In genomic region chr16:18249364-18249967, GRCm38 (mm10) we compare ENCODE assay signal across 8 mouse cellular contexts. TPM values are rescaled to one million over a fixed set of nuclear protein-coding genes. Genes with fewer than 3 reads are reported as not detected.
A peak's percentile ranks its signal among the peaks of the same experiment; 100 is the strongest.
DNase-seq lines count a peak whose midpoint lies in the region; ATAC-seq and TF ChIP-seq lines count a peak whose summit lies in the region.

No protein-coding gene starts in this region.

- H3K4me3 ChIP-seq in cerebellum, adult 2 months (replicated peaks; ENCODE audit: insufficient read depth, low read depth, low read length), result peak overlapping the region; percentile 85
- peak overlapping the region; percentile 95 for H3K4me3 ChIP-seq in intestine, embryonic 16.5 days (ENCODE audit: low read length)
- H3K4me3 ChIP-seq in liver, adult 2 months (ENCODE audit: insufficient read depth, low read depth, low read length), result peak overlapping the region; percentile 78
- peak overlapping the region; percentile 69 for H3K4me3 ChIP-seq in midbrain, embryonic 16.5 days (ENCODE audit: low read depth, low read length)
- peak overlapping the region; percentile 68 for H3K4me3 ChIP-seq in stomach, embryonic 14.5 days (ENCODE audit: low read depth, low read length)

- peaks cover 10% of the 10 kb centered on the region; the same call in 1 of the 2 replicates for H3K79me2 ChIP-seq in liver, adult 2 months (ENCODE audit: control insufficient read depth, insufficient read depth, low read length)

- no peak for TF ChIP-seq CTCF in cerebellum, adult 2 months (IDR thresholded peaks at IDR 0.05; ENCODE audit: borderline replicate concordance, insufficient read depth, low read depth, low read length)
- no peak for TF ChIP-seq CTCF in liver, adult 2 months (IDR thresholded peaks at IDR 0.05; ENCODE audit: low read depth, low read length)

- WGBS in cerebellum, adult 2 months, result 1% methylated on average over 27 of the region's 27 CpGs
- WGBS in intestine, embryonic 16.5 days, result 2% methylated on average over 27 of the region's 27 CpGs
- WGBS in liver, adult 2 months, result 3% methylated on average over 27 of the region's 27 CpGs
- 7% methylated on average over 27 of the region's 27 CpGs for WGBS in midbrain, embryonic 16.5 days
- WGBS in stomach, embryonic 14.5 days, result 4% methylated on average over 27 of the region's 27 CpGs

- peak overlapping the region; percentile 62; the same call in 1 of the 2 replicates for H3K27ac ChIP-seq in cerebellum, adult 2 months (ENCODE audit: insufficient read depth, low read length)
- H3K27ac ChIP-seq in intestine, embryonic 16.5 days (ENCODE audit: low read length), result peak overlapping the region; percentile 92
- peak overlapping the region; percentile 26; the same call in 1 of the 2 replicates for H3K27ac ChIP-seq in liver, adult 2 months (replicated peaks; ENCODE audit: insufficient read depth, low read depth, low read length)
- peak overlapping the region; percentile 93 for H3K27ac ChIP-seq in midbrain, embryonic 16.5 days (ENCODE audit: low read length)
- H3K27ac ChIP-seq in stomach, embryonic 14.5 days (ENCODE audit: low read length), result peak overlapping the region; percentile 94

- peak overlapping the region; percentile 95 for H3K4me2 ChIP-seq in intestine, embryonic 16.5 days (ENCODE audit: low read depth, low read length)
- H3K4me2 ChIP-seq in midbrain, embryonic 16.5 days (ENCODE audit: low read length), result peak overlapping the region; percentile 93
- peak overlapping the region; percentile 95 for H3K4me2 ChIP-seq in stomach, embryonic 14.5 days (replicated peaks; ENCODE audit: low read depth, low read length)

- peak; percentile 20; the same call in 1 of the 2 replicates for ATAC-seq in intestine, embryonic 16.5 days
- peak; percentile 18; the same call in 1 of the 2 replicates for ATAC-seq in midbrain, embryonic 16.5 days
- no peak; the same call in 1 of the 2 replicates for ATAC-seq in stomach, embryonic 14.5 days (ENCODE audit: insufficient number of reproducible peaks, insufficient read depth, low FRiP score, low read depth)

- peak; percentile 77 for DNase-seq in layer of hippocampus, adult 9-11 months
- DNase-seq in layer of hippocampus, adult 18-20 months (ENCODE audit: low spot score in 2 of 2), result no peak
- DNase-seq in cerebellum, adult 2 months, result peak; percentile 61 to 64
- DNase-seq in forelimb bud, embryonic 11.5 days (ENCODE audit: low read depth, low spot score), result peak; percentile 35
- DNase-seq in liver, adult 2 months (ENCODE audit: extremely low read depth, low read depth, low spot score), result peak; percentile 25

- peaks cover 7% of the 10 kb centered on the region for H3K4me1 ChIP-seq in cerebellum, adult 2 months (ENCODE audit: control insufficient read depth, insufficient read depth, low read length)
- H3K4me1 ChIP-seq in intestine, embryonic 16.5 days (ENCODE audit: control insufficient read depth, insufficient read depth, low read length), result peaks cover 34% of the 10 kb centered on the region
- H3K4me1 ChIP-seq in liver, adult 2 months (ENCODE audit: control insufficient read depth, insufficient read depth, low read length), result peaks cover 9% of the 10 kb centered on the region
- H3K4me1 ChIP-seq in midbrain, embryonic 16.5 days (ENCODE audit: control insufficient read depth, insufficient read depth, low read length), result peaks cover 35% of the 10 kb centered on the region
- peaks cover 27% of the 10 kb centered on the region for H3K4me1 ChIP-seq in stomach, embryonic 14.5 days (ENCODE audit: control insufficient read depth, insufficient read depth, low read length)

- TF ChIP-seq POLR2A in cerebellum, adult 2 months (IDR thresholded peaks at IDR 0.05; ENCODE audit: borderline replicate concordance, insufficient read depth, low read length), result no peak
- TF ChIP-seq POLR2A in liver, adult 2 months (IDR thresholded peaks at IDR 0.05; ENCODE audit: extremely low read depth, insufficient read depth, low read length), result no peak

- H3K9me3 ChIP-seq in intestine, embryonic 16.5 days (ENCODE audit: control insufficient read depth, low read length), result no peaks in the 10 kb centered on the region
- H3K9me3 ChIP-seq in midbrain, embryonic 16.5 days (replicated peaks; ENCODE audit: control insufficient read depth, low read length, poor library complexity, severe bottlenecking), result no peaks in the 10 kb centered on the region
- H3K9me3 ChIP-seq in stomach, embryonic 14.5 days (ENCODE audit: control insufficient read depth, low read depth, low read length), result no peaks in the 10 kb centered on the region

- H3K27me3 ChIP-seq in cerebellum, adult 2 months (ENCODE audit: control insufficient read depth, insufficient read depth, low read length), result no peaks in the 10 kb centered on the region
- H3K27me3 ChIP-seq in intestine, embryonic 16.5 days (replicated peaks; ENCODE audit: control insufficient read depth, insufficient read depth, low read length), result no peaks in the 10 kb centered on the region
- no peaks in the 10 kb centered on the region for H3K27me3 ChIP-seq in liver, adult 2 months (ENCODE audit: control insufficient read depth, insufficient read depth, low read length)
- H3K27me3 ChIP-seq in midbrain, embryonic 16.5 days (ENCODE audit: control insufficient read depth, insufficient read depth, low read depth, low read length), result no peaks in the 10 kb centered on the region
- no peaks in the 10 kb centered on the region for H3K27me3 ChIP-seq in stomach, embryonic 14.5 days (ENCODE audit: control insufficient read depth, insufficient read depth, low read length)

- peak overlapping the region; percentile 88 for H3K9ac ChIP-seq in intestine, embryonic 16.5 days (ENCODE audit: low read depth, low read length)
- H3K9ac ChIP-seq in liver, adult 2 months (ENCODE audit: low read depth, low read length), result peak overlapping the region; percentile 83
- peak overlapping the region; percentile 84 for H3K9ac ChIP-seq in midbrain, embryonic 16.5 days (ENCODE audit: low read depth, low read length)
- H3K9ac ChIP-seq in stomach, embryonic 14.5 days (replicated peaks; ENCODE audit: low read depth, low read length), result peak overlapping the region; percentile 90

- peaks cover 33% of the 10 kb centered on the region for H3K36me3 ChIP-seq in intestine, embryonic 16.5 days (ENCODE audit: control insufficient read depth, insufficient read depth, low read length)
- H3K36me3 ChIP-seq in liver, adult 2 months (ENCODE audit: control insufficient read depth, insufficient read depth, low read length), result peaks cover 26% of the 10 kb centered on the region
- H3K36me3 ChIP-seq in midbrain, embryonic 16.5 days (ENCODE audit: control insufficient read depth, insufficient read depth, low read length), result peaks cover 34% of the 10 kb centered on the region
- H3K36me3 ChIP-seq in stomach, embryonic 14.5 days (ENCODE audit: control insufficient read depth, insufficient read depth, low read length), result peaks cover 63% of the 10 kb centered on the region

RNA-seq across cellular contexts. Expression of gene Ranbp1, which starts 0.9 kb away (rescaled TPM):
- 10 to 100 TPM; 88.9 to 95.6 TPM for total RNA-seq in layer of hippocampus, adult 18-20 months (2021)
- 96.2 and 104 TPM in 2 replicates for polyA plus RNA-seq in cerebellum, adult 2 months (2012; rRNA removed)
- polyA plus RNA-seq in intestine, embryonic 16.5 days (2015; fragmentation: Nextera tagmentation; extraction: Ambion mirVana), result 419 and 484 TPM in 2 replicates
- total RNA-seq in liver, adult 2 months (2014; rRNA removed), result 37.0 and 40.9 TPM in 2 replicates
- 32.1 and 39.5 TPM in 2 replicates for polyA plus RNA-seq in liver, adult 2 months (2012; rRNA removed)
- polyA plus RNA-seq in midbrain, embryonic 16.5 days (2015; fragmentation: Nextera tagmentation; extraction: Ambion mirVana), result 359 and 384 TPM in 2 replicates
- polyA plus RNA-seq in stomach, embryonic 14.5 days (2014; fragmentation: Nextera tagmentation; extraction: Ambion mirVana), result 613 and 635 TPM in 2 replicates

RNA-seq across cellular contexts. Expression of gene Trmt2a, which starts 1.0 kb away (rescaled TPM):
- total RNA-seq in layer of hippocampus, adult 18-20 months (2021), result 10 to 100 TPM; 50.7 to 53.0 TPM
- polyA plus RNA-seq in cerebellum, adult 2 months (2012; rRNA removed), result 96.0 and 99.5 TPM in 2 replicates
- polyA plus RNA-seq in intestine, embryonic 16.5 days (2015; fragmentation: Nextera tagmentation; extraction: Ambion mirVana), result 90.8 and 107 TPM in 2 replicates
- 12.8 and 14.6 TPM in 2 replicates for total RNA-seq in liver, adult 2 months (2014; rRNA removed)
- polyA plus RNA-seq in liver, adult 2 months (2012; rRNA removed), result 15.8 and 19.4 TPM in 2 replicates
- polyA plus RNA-seq in midbrain, embryonic 16.5 days (2015; fragmentation: Nextera tagmentation; extraction: Ambion mirVana), result 105 and 106 TPM in 2 replicates
- 79.1 and 80.2 TPM in 2 replicates for polyA plus RNA-seq in stomach, embryonic 14.5 days (2014; fragmentation: Nextera tagmentation; extraction: Ambion mirVana)

RNA-seq across cellular contexts. Expression of gene Gm49776, which starts 8.7 kb away (rescaled TPM):
- total RNA-seq in layer of hippocampus, adult 18-20 months (2021), result not detected
- polyA plus RNA-seq in cerebellum, adult 2 months (2012; rRNA removed), result 0.47 TPM in 1 of 2 replicates, not detected in the other
- polyA plus RNA-seq in intestine, embryonic 16.5 days (2015; fragmentation: Nextera tagmentation; extraction: Ambion mirVana), result 1.7 TPM in 1 of 2 replicates, not detected in the other
- total RNA-seq in liver, adult 2 months (2014; rRNA removed), result not detected in 2 replicates
- not detected in 2 replicates for polyA plus RNA-seq in liver, adult 2 months (2012; rRNA removed)
- not detected in 2 replicates for polyA plus RNA-seq in midbrain, embryonic 16.5 days (2015; fragmentation: Nextera tagmentation; extraction: Ambion mirVana)
- polyA plus RNA-seq in stomach, embryonic 14.5 days (2014; fragmentation: Nextera tagmentation; extraction: Ambion mirVana), result not detected in 2 replicates

RNA-seq across cellular contexts. Expression of gene Zdhhc8, which starts 14.5 kb away (rescaled TPM):
- total RNA-seq in layer of hippocampus, adult 18-20 months (2021), result 10 to 100 TPM; 69.4 to 75.9 TPM
- polyA plus RNA-seq in cerebellum, adult 2 months (2012; rRNA removed), result 74.0 and 85.3 TPM in 2 replicates
- 4.1 TPM in 2 replicates for polyA plus RNA-seq in intestine, embryonic 16.5 days (2015; fragmentation: Nextera tagmentation; extraction: Ambion mirVana)
- total RNA-seq in liver, adult 2 months (2014; rRNA removed), result 1.2 and 1.3 TPM in 2 replicates
- polyA plus RNA-seq in liver, adult 2 months (2012; rRNA removed), result 10.9 and 12.3 TPM in 2 replicates
- 13.8 and 17.9 TPM in 2 replicates for polyA plus RNA-seq in midbrain, embryonic 16.5 days (2015; fragmentation: Nextera tagmentation; extraction: Ambion mirVana)
- polyA plus RNA-seq in stomach, embryonic 14.5 days (2014; fragmentation: Nextera tagmentation; extraction: Ambion mirVana), result 9.8 and 11.1 TPM in 2 replicates

RNA-seq across cellular contexts. Expression of gene Ccdc188, which starts 31.8 kb away (rescaled TPM):
- not detected for total RNA-seq in layer of hippocampus, adult 18-20 months (2021)
- not detected in 2 replicates for polyA plus RNA-seq in cerebellum, adult 2 months (2012; rRNA removed)
- not detected in 2 replicates for polyA plus RNA-seq in intestine, embryonic 16.5 days (2015; fragmentation: Nextera tagmentation; extraction: Ambion mirVana)
- total RNA-seq in liver, adult 2 months (2014; rRNA removed), result not detected in 2 replicates
- not detected in 2 replicates for polyA plus RNA-seq in liver, adult 2 months (2012; rRNA removed)
- 0.14 TPM in 1 of 2 replicates, not detected in the other for polyA plus RNA-seq in midbrain, embryonic 16.5 days (2015; fragmentation: Nextera tagmentation; extraction: Ambion mirVana)
- not detected in 2 replicates for polyA plus RNA-seq in stomach, embryonic 14.5 days (2014; fragmentation: Nextera tagmentation; extraction: Ambion mirVana)

Comparison
In these comparisons a context has a peak if more than half of its experiments do, and no peak if none do; other contexts are left out.
1. DNase-seq: peak in layer of hippocampus, adult 9-11 months (single experiment), cerebellum, adult 2 months (2 of 2), forelimb bud, embryonic 11.5 days (single experiment) and liver, adult 2 months (single experiment); none in layer of hippocampus, adult 18-20 months (0 of 2).
2. H3K27ac ChIP-seq: peak in every context shown above with its lines; median percentile 94 in stomach, embryonic 14.5 days; 93 in midbrain, embryonic 16.5 days; 92 in intestine, embryonic 16.5 days; 62 in cerebellum, adult 2 months; 26 in liver, adult 2 months.
3. Peak in every context shown above with its lines, with median percentiles within 50 percentile points of each other: H3K4me3 ChIP-seq, H3K4me2 ChIP-seq and H3K9ac ChIP-seq.